Mouse (Mus musculus) erythroblast, adult 5-6 weeks (primary cell): ENCODE results near the gene Poc1b. TPM values are rescaled to one million over a fixed set of nuclear protein-coding genes. Genes with fewer than 3 reads are reported as not detected.
A peak's percentile ranks its signal among the peaks of the same experiment; 100 is the strongest.

ENCODE experiments used
- ATAC-seq: replicated peaks from 2 replicates; pipeline ENCODE4 v1.8.0; 2016; ENCODE audit warnings: moderate number of reproducible peaks, mild to moderate bottlenecking, moderate TSS enrichment, inconsistent platforms; ENCODE audit not compliant: poor library complexity, low FRiP score, severe bottlenecking
- total RNA-seq, 2 experiments: library from RNA; stranded (forward) in 1 of 2; stranded (reverse) in 1 of 2; fragments of 150-400 nt in 1 of 2; fragments of 200-764, 138-1000 nt in 1 of 2; gene quantifications; 2 replicates each; pipeline versions ENCODE4 v1.2.3 to v1.2.4; 2015 to 2017; ENCODE audit warnings: low replicate concordance in 2 of 2

Poc1b gene
- total RNA-seq (2015; ENCODE audit: low replicate concordance) (9.2 and 18.6 TPM in 2 replicates), total RNA-seq (2017; ENCODE audit: low replicate concordance) (1.3 and 3.7 TPM in 2 replicates)

GRCm38 (mm10) chr10:99106703-99107631 is at the start of gene Poc1b:
Gene Poc1b (plus strand): TSS chr10:99107036.
- peak; percentile 61 for ATAC-seq

GRCm38 (mm10) chr10:99060588-99060987 is 46.2 kb upstream of the Poc1b start:
- ATAC-seq = no peak

GRCm38 (mm10) chr10:99061418-99061817 is 45.4 kb upstream of the Poc1b start:
- ATAC-seq = no peak

GRCm38 (mm10) chr10:99062546-99062945 is 44.3 kb upstream of the Poc1b start:
- no peak for ATAC-seq

DNA sequence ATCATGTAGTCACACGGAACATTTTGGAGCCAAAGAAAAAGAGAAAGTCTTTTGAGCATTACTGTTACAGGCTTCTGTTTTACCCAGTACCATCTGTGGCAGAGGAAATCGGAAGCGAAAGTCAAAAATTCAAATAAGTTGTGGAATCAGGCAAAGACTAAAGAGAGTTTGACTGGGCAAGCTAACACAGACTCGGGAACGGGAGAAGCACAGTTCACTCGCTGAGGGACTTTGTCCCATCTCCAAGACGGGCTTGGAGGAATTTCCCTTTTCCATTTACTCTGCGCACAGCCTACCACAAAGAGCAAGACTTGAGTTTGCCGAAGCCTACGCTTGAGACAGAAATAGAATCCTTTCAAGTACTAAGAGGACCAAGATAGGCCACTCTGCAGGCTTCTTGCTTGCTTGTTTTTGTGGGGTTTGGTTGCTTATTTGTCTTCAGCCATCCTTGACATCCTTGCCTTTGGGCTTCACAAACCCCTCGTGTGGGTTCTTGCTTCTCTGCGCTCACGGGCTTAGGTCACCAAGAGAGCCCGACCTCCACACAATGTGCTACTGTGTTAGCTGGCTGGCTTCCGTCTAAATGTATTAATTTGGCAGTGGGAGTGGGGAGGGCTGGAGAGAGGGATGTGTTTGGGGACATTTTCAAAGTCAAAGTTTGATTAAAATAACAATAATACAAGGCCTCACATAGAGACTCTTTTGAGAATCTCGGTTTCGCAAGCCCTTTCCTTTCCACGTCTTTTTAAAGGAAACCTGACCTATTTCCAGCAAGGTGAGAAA is 30.5 kb upstream of the Poc1b start:
- ATAC-seq = no peak

- no peak for ATAC-seq
These were observed 28.2 kb upstream of the Poc1b start for GRCm38 (mm10) chr10:99078621-99079020.

DNA sequence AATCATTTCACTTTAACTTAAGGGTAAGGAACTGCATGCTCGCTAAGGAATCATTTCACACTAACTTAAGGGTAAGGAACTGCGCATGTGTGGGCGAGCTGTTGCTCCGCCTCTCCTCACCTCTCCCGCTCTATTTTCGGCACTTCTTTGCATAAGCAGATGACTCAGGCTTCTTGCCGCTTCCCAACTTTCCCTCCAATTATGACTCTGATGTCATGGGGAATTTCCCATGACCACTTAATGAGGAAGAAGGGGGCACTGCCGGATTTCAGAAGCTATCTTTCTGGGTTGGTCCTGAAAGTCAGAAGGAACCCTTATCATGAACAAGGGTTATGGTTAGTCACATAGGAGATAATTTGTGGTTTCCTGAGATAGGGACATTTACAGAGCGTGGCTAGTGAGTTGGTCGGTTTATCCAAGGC is 25.3 kb upstream of the Poc1b start:
- ATAC-seq = no peak

DNA sequence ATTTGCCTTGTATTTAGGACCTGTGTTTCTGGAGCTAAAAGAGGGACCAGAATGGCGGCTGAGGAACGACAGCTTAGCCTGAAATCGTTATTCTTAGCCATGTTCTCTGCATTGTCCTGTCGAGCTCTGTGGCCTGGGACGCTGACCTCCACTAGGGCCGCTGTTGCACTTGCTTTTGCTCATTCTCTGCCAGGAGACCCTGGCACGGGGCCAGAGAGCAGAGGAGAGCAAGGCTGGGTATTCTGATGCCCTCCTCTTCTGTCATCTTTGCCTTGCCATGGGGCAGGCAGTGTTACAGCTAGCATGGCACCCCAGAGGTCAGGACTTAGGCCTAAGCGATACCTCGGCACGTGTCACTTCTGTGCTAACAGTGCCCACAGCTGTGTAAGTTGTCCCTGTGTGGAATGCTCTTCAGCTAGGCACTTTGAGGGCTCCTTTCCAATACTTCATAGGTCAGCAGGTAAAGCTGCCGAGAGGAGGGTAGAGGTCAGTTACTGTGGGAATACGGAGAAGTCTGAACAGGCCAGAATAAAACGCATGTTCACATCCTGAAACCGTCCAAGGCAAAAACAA is 23.3 kb upstream of the Poc1b start:
- no peak for ATAC-seq

- ATAC-seq = peak; percentile 72
These were observed 22.2 kb upstream of the Poc1b start for GRCm38 (mm10) chr10:99084397-99085239.

DNA sequence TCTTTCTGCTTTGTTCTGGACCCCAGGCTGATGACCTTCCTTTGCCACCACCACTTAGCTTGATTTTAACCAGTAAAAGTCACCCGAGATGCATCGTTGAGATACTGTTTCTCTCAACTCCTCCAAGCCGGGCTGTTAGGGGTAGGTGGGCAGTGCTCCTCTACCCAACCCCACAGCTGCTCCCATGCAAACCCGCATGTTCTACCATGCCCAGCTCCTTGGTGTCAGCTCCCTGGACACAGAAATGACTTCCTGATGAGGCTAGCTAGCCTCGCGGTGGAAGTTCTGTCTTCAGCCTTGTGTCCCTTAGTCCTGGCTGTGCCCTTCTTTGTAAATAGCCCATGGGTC is 21.6 kb upstream of the Poc1b start:
- ATAC-seq = no peak

- ATAC-seq = no peak
These were observed 20.8 kb upstream of the Poc1b start for GRCm38 (mm10) chr10:99086029-99086428.

GRCm38 (mm10) chr10:99089906-99090305 is 16.9 kb upstream of the Poc1b start:
- ATAC-seq = no peak

DNA sequence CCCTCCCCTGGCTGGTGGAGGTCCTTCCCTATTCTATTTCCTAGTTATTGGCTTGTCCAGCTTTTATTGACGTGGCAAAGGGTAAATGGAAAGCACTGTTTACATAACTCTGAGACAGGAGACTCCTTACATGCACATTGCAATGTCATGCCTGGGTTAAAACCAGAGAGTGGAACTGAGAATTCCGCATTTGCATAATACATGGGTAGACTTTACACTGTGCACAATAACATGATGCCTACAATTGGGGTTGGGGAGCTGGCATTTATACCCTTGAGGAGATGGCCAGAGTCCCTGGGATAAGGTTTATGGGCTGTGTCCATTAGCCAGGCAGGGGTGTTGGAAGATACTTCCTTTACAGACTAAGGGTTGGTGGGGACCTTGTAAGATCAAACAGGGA is 13.5 kb upstream of the Poc1b start:
- no peak for ATAC-seq

DNA sequence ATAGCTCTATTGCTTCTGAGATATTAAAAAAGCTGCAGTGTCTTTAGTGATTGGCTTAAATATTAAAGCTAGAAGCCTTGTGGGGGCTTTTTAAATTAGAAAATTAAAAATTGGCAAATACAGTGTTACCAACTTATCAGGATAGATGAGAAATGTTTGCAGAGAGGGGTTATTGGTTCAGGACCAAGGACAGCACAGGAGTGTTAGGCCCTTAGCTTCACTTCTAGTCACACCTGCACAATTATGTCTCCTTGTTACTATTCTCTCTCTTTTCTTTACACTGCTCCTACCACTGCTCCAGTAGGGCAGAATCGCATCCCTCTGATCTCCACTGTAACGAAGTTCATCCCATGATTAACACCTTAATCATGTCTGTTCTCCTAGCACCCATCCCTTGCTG is 11.7 kb upstream of the Poc1b start:
- no peak for ATAC-seq

DNA sequence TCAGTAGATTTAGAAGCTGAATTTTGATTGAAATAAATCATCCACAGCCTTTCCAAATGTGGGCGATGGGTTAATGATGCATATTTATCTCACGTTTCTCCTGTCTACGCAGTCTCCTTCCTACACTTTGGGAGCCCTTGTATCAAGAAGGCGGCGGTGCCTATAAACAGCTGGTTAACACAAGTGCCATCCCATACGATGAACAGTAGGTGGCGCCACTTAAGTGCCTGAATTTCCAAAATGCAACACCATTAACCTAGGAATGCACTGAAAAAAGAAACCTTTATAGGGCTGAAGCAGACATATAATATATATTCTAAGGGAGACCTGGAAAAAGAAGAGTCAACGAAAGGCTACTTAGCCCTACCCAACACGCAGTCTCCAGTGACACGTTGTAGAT is 9.5 kb upstream of the Poc1b start:
- ATAC-seq = peak; percentile 75

GRCm38 (mm10) chr10:99105522-99105921 is 1.3 kb upstream of the Poc1b start:
- no peak for ATAC-seq

DNA sequence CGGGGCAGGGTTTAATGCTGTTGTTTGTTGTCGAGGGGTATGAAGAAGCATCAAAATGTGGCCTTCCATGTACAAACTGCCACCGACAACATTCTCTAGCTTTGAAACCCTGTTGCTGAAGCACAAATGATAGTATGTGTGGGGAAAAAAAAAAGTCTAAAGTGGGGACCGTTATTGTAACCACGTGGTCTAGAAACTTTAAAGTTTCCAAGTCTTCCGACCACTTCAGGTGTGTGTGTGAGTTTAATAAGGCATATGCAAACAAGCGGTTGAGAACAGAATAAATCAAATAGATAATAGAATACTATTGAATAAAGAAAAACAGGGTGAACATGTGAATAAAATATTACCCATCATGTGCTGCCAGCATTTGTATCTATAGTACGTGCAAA is 529 bp upstream of the Poc1b start:
- no peak for ATAC-seq

DNA sequence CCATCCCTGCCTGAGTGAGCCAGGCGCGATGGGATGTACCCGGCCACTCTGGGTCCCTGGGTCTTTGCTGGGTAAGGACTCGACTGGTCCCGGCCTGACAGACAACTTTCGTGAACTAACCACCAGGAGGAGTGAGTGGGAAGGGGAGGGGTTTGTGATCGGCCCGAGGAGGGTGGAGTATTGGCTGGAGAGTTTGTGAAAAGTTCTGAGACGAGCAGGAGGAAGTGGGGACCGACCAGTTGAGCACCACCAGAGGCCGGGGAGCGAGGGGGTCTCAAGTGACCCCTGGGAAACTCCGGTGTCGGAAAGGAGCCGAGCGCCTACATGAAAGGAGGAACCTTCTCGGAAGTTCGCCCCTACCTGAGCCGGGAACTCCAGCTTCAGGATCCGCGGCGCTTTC is 1.1 kb downstream of the Poc1b start, which contains the start of gene Galnt4:
Galnt4 (plus strand) TSS at position 196 of the 400 bp plus-strand sequence.
- ATAC-seq = peak; percentile 96

GRCm38 (mm10) chr10:99108431-99108982 is 1.7 kb downstream of the Poc1b start:
- no peak for ATAC-seq
